Mouse (Mus musculus) heart, postnatal 0 days (tissue): Measurements from ENCODE around the gene Tbr1.

Experiments used
- CTCF ChIP-seq: IDR thresholded peaks from 2 replicates; pipeline ENCODE4 v1.5.1; 2016; ENCODE audit warnings: antibody characterized with exemption, control low read depth, low read depth
- EP300 ChIP-seq: IDR thresholded peaks from 2 replicates; pipeline ENCODE4 v1.6.1; 2016; ENCODE audit warnings: antibody characterized with exemption, low read depth

- TF ChIP-seq CTCF = no peak
- no peak for TF ChIP-seq EP300
Measured at GRCm38 (mm10) chr2:61815583-61816313, 13.0 kb downstream of the Tbr1 start.
